Mouse (Mus musculus) left cerebral cortex, adult 9 months (tissue): ENCODE data around the gene Gbx2.

Source experiments
- DNase-seq, 2 experiments: peaks; one replicate each; pipeline ENCODE4 v3.0.0; 2022; ENCODE audit warnings: low spot score in 2 of 2

The Gbx2 gene

GRCm38 (mm10) chr1:89912392-89912791 lies 18.6 kb downstream of the Gbx2 start:
- no peak for DNase-seq

- DNase-seq: no peak
Observed at GRCm38 (mm10) chr1:89909796-89910195, 21.2 kb downstream of the Gbx2 start.

GRCm38 (mm10) chr1:89902641-89903040 lies 28.3 kb downstream of the Gbx2 start:
- DNase-seq: no peak

GRCm38 (mm10) chr1:89902236-89902635 lies 28.7 kb downstream of the Gbx2 start:
- no peak for DNase-seq

GRCm38 (mm10) chr1:89901381-89901780 lies 29.6 kb downstream of the Gbx2 start:
- DNase-seq: no peak

GRCm38 (mm10) chr1:89899761-89900445 lies 31.1 kb downstream of the Gbx2 start:
- no peak for DNase-seq

GRCm38 (mm10) chr1:89899036-89899435 lies 31.9 kb downstream of the Gbx2 start:
- no peak for DNase-seq

- DNase-seq: no peak
Observed at GRCm38 (mm10) chr1:89895801-89896200, 35.2 kb downstream of the Gbx2 start.

- no peak for DNase-seq
Observed at GRCm38 (mm10) chr1:89892281-89892680, 38.7 kb downstream of the Gbx2 start.

- no peak for DNase-seq
Observed at GRCm38 (mm10) chr1:89891400-89891799, 39.6 kb downstream of the Gbx2 start.

- DNase-seq: no peak
Observed at GRCm38 (mm10) chr1:89885696-89886095, 45.3 kb downstream of the Gbx2 start.

- DNase-seq: no peak
Observed at GRCm38 (mm10) chr1:89884335-89884734, 46.6 kb downstream of the Gbx2 start.

GRCm38 (mm10) chr1:89880834-89881233 lies 50.1 kb downstream of the Gbx2 start:
- DNase-seq: no peak

GRCm38 (mm10) chr1:89880193-89880592 lies 50.8 kb downstream of the Gbx2 start:
- DNase-seq: no peak

- DNase-seq: no peak
Observed at GRCm38 (mm10) chr1:89878496-89878895, 52.5 kb downstream of the Gbx2 start.
